Mouse (Mus musculus): ENCODE measurements around the gene AF067063. TPM values are rescaled to one million over a fixed set of nuclear protein-coding genes. Genes with fewer than 3 reads are reported as not detected.
"Not testable (repeated sequence)": the region's sequence is repeated elsewhere in the genome, so short reads cannot be mapped to it uniquely, and the experiment has no call there.

Gene AF067063
- total RNA-seq (2021) = not detected
- long read RNA-seq, experiment 1 = 0 reads
- long read RNA-seq, experiment 2 = 0 reads

DNA sequence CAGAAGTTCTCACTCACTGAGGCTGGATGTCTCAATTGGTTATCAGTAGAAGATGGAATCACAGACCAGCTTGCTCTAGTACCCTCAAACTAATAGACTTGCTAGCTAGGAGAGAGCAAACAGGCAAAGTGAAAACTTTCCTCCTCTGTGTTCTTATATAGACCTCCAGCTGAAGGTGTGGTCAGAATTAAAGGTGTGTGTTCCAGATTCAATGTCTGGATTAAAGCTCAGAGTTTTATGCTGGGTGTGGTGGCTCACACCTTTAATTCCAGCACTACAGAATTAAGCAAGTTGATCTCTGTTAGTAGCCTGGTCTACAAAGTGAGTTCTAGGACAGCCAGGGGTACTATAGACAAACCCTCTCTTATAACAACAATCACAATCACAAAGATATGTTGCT, at the start of gene AF067063:
Gene AF067063 (minus strand): TSS at position 101 of the 400 bp plus-strand sequence.
- H3K27ac ChIP-seq; DNase-seq (ENCODE audit: low spot score in 2 of 2); H3K4me3 ChIP-seq: not testable (repeated sequence)

DNA sequence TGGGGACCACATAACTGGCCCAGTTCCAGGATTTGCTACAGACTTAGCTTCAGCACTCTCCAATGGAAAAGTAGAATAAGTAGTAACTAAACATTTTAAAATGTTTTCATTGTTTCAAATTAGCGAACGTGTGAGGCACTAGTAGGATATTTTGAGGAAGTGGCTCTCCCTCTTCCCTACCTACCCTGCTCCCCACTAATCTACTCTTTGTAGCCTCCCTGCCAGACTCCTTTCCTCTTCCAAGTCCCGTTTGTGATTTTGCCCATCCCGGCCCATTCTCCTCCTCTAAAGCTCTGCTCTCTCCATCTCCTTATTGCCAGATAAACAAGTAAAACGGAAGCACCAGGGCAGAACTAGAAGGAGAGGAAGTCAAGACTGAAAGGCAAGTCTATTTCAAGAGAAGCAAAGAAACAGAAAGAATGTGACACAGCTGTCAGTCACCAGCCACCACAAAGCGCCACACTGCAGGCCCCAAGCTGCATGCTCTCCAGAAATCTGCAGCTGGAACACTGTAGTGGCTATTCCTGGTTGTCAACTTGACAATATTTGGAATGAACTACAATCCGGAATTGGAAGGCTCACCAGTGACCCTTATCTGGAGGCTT, 34.5 kb upstream of the AF067063 start:
- H3K4me3 ChIP-seq; H3K27ac ChIP-seq; DNase-seq (ENCODE audit: low spot score in 2 of 2): not testable (repeated sequence)

DNA sequence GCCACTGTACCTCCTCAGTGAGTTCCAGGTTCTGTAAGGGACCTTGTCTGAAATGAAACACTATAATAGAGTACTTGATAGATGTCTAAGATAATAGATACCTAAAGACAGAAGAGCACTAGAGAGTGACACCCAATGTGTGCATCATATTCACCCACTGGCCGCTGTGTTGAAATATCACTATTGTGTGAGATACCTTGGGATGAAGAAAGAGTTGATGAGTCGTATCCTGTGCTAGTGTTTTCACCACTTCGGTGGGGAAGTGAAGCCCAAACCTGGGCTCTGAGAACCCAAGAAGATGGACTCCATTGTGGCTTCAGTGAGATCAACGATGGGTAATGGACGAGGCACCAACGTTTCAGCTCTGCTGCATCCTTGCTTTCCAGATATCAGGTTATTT, 32.4 kb upstream of the AF067063 start:
- DNase-seq (ENCODE audit: low spot score in 2 of 2); H3K27ac ChIP-seq; H3K4me3 ChIP-seq: not testable (repeated sequence)

DNA sequence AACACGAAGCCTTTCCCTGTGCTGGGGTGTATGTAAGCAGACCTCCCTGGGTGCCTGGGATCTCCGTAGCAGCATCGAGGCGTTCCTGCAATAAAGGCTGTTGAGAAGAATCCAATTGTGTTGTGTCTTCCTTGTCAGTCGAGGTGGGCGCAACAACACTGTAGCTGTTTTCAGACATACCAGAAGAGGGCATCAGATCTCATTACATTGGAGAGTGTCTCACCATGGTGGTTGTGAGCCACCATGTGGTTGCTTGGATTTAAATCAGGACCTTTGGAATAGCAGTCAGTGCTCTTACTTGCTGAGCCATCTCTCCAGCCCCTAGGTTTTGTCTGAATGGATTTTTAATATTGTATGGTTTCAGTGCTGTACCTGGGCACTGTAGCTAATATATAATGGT, 10.0 kb upstream of the AF067063 start:
- not testable (repeated sequence) for DNase-seq (ENCODE audit: low spot score in 2 of 2); H3K4me3 ChIP-seq; H3K27ac ChIP-seq
- TF ChIP-seq CTCF (conservative IDR thresholded peaks at IDR 0.05) = peak; percentile 60

DNA sequence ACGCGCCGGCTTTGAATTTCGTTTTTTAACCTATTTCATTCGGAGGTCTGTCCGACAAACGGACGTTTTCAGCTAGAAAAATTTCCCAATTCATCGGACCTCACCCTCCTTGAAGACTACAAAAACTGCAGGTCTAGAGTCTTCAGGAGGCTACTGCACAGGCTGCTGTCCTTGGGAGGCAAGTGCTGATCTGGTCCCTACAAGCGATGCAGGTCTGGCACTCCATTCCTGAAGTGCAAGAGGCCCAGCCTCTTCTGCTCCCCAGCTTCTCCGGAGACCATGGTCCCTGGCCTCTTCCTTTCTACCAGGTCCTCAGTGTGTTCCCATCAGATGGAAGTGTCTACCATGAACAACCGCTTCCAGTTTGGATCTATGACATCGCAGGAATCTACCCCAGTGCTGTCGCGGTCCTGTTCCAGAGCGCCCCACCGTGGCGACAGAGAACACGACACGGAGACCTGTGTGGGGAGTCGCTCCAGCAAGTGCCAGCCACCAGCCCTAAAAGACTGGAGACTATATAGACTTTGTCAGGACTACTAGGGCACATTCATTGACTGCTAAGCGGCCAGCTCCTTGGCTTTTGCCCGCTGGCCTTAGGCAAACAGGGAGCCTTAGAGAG, 7.8 kb upstream of the AF067063 start:
- not testable (repeated sequence) for H3K27ac ChIP-seq, H3K4me3 ChIP-seq

DNA sequence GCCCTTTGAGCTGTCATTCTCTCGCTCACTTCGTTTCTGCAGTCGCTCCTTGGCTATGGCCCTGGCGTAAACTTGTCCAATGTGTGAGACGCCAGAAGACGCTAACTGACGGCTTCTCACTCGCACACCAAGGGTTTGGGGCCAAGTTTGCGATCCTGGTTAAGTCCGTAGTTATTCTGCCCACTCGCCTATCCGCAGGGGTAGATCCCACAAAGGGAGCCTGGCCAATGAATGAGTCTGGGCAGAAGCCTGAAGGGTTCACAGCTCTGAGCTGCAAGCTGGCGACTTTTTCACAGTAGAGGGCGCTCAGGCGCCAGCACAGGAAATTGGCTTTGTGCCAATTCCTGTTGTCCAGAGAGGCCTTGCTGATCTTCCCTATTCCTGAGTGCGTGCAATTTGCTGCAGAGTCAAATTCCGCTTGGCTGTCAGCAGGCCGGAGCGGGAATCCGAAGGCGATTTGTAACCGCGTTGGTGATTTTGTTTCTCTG, 6.4 kb upstream of the AF067063 start:
- peak overlapping the region; percentile 41; the same call in 1 of the 2 replicates for H3K4me3 ChIP-seq
- TF ChIP-seq CTCF (conservative IDR thresholded peaks at IDR 0.05) = peak; percentile 64
- not testable (repeated sequence) for DNase-seq (ENCODE audit: low spot score in 2 of 2); H3K27ac ChIP-seq

More for the DNA sequence above, 7.8 kb upstream of the AF067063 start:
- DNase-seq (ENCODE audit: low spot score in 2 of 2) = peak; percentile 6 to 46
- peak; percentile 66 for TF ChIP-seq CTCF (conservative IDR thresholded peaks at IDR 0.05)

DNA sequence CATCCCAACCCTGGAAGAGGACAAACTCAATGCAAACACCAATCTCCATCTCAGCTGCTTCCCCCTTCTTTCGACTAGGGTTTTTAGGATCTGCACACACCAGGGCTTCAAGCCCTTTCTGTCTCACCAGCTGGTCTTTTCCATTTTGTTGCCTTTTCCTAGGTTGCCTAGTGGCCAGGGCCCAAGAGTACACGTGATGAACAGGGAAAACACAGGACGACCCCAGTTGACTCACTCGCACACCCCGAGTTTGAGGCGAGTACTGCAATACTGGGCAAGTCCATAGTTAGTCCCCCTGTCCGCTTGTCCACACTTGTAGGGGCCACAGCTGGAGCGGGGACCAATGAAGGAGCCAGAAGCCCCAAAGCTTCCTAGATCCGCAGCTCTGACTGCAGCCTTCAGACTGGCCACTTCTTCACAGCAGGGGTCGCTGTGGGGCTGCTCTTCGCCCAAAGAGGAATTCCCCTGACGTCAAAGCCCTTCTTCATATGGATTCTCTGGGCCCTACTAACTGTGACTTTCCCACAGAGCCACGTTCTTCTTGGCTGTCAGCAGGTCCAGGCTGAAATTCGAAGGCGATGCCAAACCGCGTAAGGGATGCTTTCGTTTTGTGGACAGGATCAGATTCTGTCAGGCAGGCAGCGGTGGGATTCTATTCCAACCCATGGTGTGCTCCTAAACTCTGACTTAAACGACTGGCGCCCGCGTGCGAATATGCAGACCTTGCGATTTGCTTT, 5.5 kb upstream of the AF067063 start, which contains the start of gene D13Ertd608e:
Gene D13Ertd608e (plus strand): TSS at position 687 of the 737 bp plus-strand sequence.
- peak within 1 kb of the TSS; percentile 41; the same call in 1 of the 2 replicates for H3K4me3 ChIP-seq
- peak in 1 of 2 experiments; percentile 32 for DNase-seq (ENCODE audit: low spot score in 2 of 2)
- peak; percentile 64 for TF ChIP-seq CTCF (conservative IDR thresholded peaks at IDR 0.05)
- not testable (repeated sequence) for H3K27ac ChIP-seq

DNA sequence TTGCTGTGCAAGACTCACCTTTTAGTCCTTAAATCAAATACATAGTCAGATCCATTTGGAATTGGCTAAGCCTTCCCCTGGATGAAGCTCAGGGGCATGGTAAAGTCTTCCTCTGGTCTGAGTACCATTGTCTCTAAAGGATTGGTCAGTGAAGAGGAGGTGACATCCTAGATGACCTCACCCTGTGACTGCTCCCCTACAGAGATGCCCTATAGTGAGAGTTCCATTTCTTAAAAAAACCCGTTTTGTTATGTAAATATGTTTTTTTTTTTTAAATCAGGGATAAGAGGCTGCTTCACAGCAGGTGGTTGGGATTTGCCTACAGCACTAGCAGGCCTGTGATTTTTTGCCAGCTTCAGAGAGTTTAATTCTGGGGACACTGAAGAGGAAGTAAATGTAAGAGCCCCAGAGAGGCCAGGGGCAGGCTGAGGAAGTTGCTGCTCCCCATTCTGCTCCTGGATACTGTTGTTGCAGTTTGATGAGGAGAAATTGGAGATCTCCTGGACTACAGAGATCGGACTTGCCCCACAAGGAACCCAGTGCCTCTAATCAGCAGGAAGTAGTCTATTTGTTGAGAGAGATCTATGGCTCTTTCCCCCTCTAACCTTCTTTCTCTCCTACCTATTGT, 12.3 kb downstream of the AF067063 start:
- no peak for DNase-seq (ENCODE audit: low spot score in 2 of 2)
- Histone ChIP-seq H3K27ac (no peak overlapping the region), H3K4me3 (no peak overlapping the region)
- no peak for TF ChIP-seq CTCF (conservative IDR thresholded peaks at IDR 0.05)

DNA sequence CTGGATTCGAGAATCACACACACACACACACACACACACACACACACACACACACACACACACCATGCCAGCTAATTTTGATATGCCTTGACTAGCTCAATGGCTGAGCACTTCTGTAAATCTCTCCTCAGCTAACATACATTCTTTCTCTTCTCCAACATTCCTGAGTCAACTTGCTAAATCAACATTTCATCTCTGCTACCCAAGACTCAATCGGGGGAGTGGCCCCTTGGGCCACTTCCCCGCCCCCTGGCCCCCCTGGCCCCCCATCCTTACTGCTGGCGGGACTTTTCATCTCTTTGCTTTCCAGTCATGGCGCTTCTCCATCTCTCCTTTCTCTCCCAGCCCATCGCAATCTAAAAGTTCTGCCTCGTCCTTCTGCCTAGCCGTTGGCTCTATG, 13.2 kb downstream of the AF067063 start:
- DNase-seq (ENCODE audit: low spot score in 2 of 2) = no peak
- H3K27ac ChIP-seq = no peak overlapping the region
- no peak for TF ChIP-seq CTCF (conservative IDR thresholded peaks at IDR 0.05)
- no peak overlapping the region for H3K4me3 ChIP-seq

DNA sequence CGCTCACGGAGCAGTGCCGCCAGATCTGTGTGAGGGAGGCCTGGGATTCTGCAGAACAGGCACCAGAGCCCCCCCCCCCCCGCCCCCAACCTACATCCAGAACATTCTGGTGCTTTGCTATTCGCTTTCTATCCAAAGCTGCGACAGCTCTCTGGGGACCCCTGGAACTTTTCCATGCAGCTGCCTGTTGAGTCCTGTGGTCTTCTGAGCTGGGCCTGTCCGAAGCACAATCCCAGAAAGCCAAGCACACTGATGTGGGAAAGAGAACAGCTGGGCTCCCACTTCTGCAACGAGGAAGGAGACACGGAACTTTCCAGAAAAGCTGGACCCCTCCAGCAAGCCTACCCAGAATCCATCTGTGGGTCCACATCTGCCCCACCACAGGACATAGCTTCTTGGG, 20.0 kb downstream of the AF067063 start:
- Histone ChIP-seq H3K27ac (no peak overlapping the region), H3K4me3 (no peak overlapping the region)
- DNase-seq (ENCODE audit: low spot score in 2 of 2) = no peak
- TF ChIP-seq CTCF (conservative IDR thresholded peaks at IDR 0.05) = no peak

DNA sequence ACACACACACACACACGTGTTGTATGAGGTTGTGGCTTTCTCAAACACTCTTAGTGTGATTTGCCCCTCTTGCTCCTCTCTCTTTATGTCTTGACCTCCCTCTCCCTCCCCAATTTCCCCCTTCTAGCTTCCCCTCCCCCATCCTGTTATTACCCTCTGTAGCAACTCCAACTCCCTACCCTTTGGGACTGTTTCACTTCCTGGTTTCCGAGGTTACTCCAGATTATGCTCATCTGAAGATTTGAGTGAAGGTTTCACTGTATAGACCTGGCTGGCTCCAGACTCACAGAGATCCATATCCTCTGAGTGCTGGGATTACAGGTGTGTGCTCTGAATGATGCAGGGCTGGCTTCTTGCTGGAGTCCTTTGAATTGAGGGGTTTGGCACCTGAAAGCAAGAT, 21.1 kb downstream of the AF067063 start:
- no peak for TF ChIP-seq CTCF (conservative IDR thresholded peaks at IDR 0.05)

DNA sequence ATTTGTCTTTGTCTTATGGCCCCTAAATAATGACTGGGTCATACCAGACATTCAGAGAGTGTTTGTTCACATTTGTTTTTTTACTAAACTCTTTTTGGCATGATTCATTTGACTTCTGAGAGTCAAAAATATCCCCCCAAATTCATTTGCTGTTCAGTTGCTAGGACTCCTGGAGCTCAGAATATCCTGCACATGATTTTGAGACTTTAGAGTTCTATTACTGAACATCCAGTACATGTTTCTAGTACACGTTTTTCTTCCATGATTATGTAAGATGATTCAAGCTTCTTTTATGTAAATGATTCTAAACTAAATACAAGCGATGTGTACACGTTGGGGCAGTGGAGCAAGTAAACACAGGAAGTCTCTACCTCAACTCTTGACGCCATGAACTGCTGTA, 32.4 kb downstream of the AF067063 start:
- Histone ChIP-seq H3K4me3 (no peak overlapping the region), H3K27ac (no peak overlapping the region)
- DNase-seq (ENCODE audit: low spot score in 2 of 2) = no peak
- TF ChIP-seq CTCF (conservative IDR thresholded peaks at IDR 0.05) = no peak

More for the DNA sequence above, 21.1 kb downstream of the AF067063 start:
- Histone ChIP-seq H3K4me3 (no peak overlapping the region), H3K27ac (no peak overlapping the region)
- DNase-seq (ENCODE audit: low spot score in 2 of 2) = no peak
